Mouse (Mus musculus) thymus, adult 2 months (tissue): ENCODE results near the gene Fhit. TPM values are rescaled to one million over a fixed set of nuclear protein-coding genes. Genes with fewer than 3 reads are reported as not detected.

ENCODE experiments used
- DNase-seq: peaks from one replicate; pipeline ENCODE4 v3.0.0; 2021
- H3K27ac ChIP-seq: fragments of 200-500 bp; 2 replicates; pipeline ENCODE4 v1.5.1; 2012; ENCODE audit warnings: low read length, control low read depth; ENCODE audit not compliant: control insufficient read depth, insufficient read depth
- H3K27me3 ChIP-seq: fragments of 200-500 bp; 2 replicates; pipeline ENCODE4 v1.6.1; 2012; ENCODE audit warnings: mild to moderate bottlenecking, low read length, moderate library complexity, mixed read lengths; ENCODE audit not compliant: control insufficient read depth, insufficient read depth
- H3K36me3 ChIP-seq: fragments of 200-500 bp; 2 replicates; pipeline ENCODE4 v1.6.1; 2012; ENCODE audit warnings: mild to moderate bottlenecking, low read length, moderate library complexity; ENCODE audit not compliant: control insufficient read depth, insufficient read depth
- H3K4me1 ChIP-seq: fragments of 200-500 bp; replicated peaks from 2 replicates; pipeline ENCODE4 v1.6.1; 2012; ENCODE audit warnings: low read length; ENCODE audit not compliant: control insufficient read depth, insufficient read depth
- H3K4me3 ChIP-seq: fragments of 200-500 bp; 2 replicates; pipeline ENCODE4 v1.5.1; 2012; ENCODE audit warnings: mild to moderate bottlenecking, low read length, control low read depth, moderate library complexity; ENCODE audit not compliant: control insufficient read depth, insufficient read depth
- CTCF ChIP-seq: fragments of 200-500 bp; IDR thresholded peaks from 2 replicates; pipeline ENCODE4 v1.5.1; 2012; ENCODE audit warnings: mild to moderate bottlenecking, control low read depth, low read length, moderate library complexity, borderline replicate concordance; ENCODE audit not compliant: control insufficient read depth, poor library complexity, insufficient read depth; ENCODE audit errors: extremely low read depth
- POLR2A ChIP-seq: fragments of 200-500 bp; IDR thresholded peaks from 2 replicates; pipeline ENCODE4 v1.6.1; 2012; ENCODE audit warnings: mild to moderate bottlenecking, low read length, control low read depth, moderate library complexity; ENCODE audit not compliant: control insufficient read depth, poor library complexity, insufficient read depth; ENCODE audit errors: extremely low read depth
- WGBS: fragments of 180-500 bp; shearing (Covaris S2); methylation state at CpG from one replicate; pipeline ENCODE4 v1.1.7; 2018; 5-methylcytosine and 5-hydroxymethylcytosine counted together
- polyA plus RNA-seq: library from polyadenylated mRNA; depleted of rRNA; stranded (reverse); fragments of >200 nt; gene quantifications from 2 replicates; pipeline ENCODE4 v1.2.3, GENCODE M21; 2012

The Fhit gene
- polyA plus RNA-seq, 1 experiment = 5.4 TPM

- no peak for TF ChIP-seq POLR2A
- TF ChIP-seq CTCF = no peak
- no peaks in the 10 kb centered on the region for H3K4me1 ChIP-seq
- H3K27ac ChIP-seq = no peak overlapping the region
- no peak for DNase-seq
- H3K27me3 ChIP-seq = no peaks in the 10 kb centered on the region
- WGBS = 95% methylated on average over 1 of the region's 1 CpGs
- H3K4me3 ChIP-seq = no peak overlapping the region
- no peaks in the 10 kb centered on the region for H3K36me3 ChIP-seq
These were observed 1572.7 kb downstream of the Fhit start for GRCm38 (mm10) chr14:9589121-9589520.

GRCm38 (mm10) chr14:9587900-9588299 lies 1573.9 kb downstream of the Fhit start:
- WGBS = 99% methylated on average over 4 of the region's 4 CpGs
- no peaks in the 10 kb centered on the region for H3K4me1 ChIP-seq
- H3K27me3 ChIP-seq = no peaks in the 10 kb centered on the region
- no peak overlapping the region for H3K27ac ChIP-seq
- no peak for TF ChIP-seq CTCF
- TF ChIP-seq POLR2A = no peak
- no peaks in the 10 kb centered on the region for H3K36me3 ChIP-seq
- no peak overlapping the region for H3K4me3 ChIP-seq
- DNase-seq = no peak

GRCm38 (mm10) chr14:9583227-9584155 lies 1578.3 kb downstream of the Fhit start:
- no peak overlapping the region for H3K27ac ChIP-seq
- DNase-seq = no peak
- H3K4me3 ChIP-seq = no peak overlapping the region
- no peaks in the 10 kb centered on the region for H3K36me3 ChIP-seq
- no peaks in the 10 kb centered on the region for H3K27me3 ChIP-seq
- WGBS = 89% methylated on average over 8 of the region's 8 CpGs
- no peaks in the 10 kb centered on the region for H3K4me1 ChIP-seq
- no peak for TF ChIP-seq CTCF
- no peak for TF ChIP-seq POLR2A

DNA sequence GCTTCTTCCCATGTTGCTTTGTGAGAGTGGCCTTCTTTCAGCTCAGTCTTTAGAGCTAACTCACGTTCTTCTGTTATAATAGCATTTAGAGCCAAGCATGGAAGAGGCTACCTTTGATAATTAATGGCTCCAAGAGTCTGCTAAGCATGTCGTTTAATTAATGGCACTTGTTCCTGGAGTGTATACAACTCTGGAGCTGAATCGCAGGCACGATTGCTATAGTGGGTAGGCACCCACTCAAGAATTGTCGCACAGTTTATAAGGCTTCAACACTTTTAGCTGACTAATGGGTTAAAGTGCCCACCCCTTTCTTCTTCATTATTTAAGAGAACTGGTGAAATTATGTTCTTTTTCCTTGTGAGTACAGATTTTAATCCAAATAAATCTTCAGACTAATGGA lies 1605.5 kb downstream of the Fhit start:
- Histone ChIP-seq H3K27me3 (no peaks in the 10 kb centered on the region), H3K4me3 (no peak overlapping the region), H3K4me1 (no peaks in the 10 kb centered on the region), H3K27ac (no peak overlapping the region), H3K36me3 (no peaks in the 10 kb centered on the region)
- WGBS = 89% methylated on average over 5 of the region's 5 CpGs
- DNase-seq = no peak
- no peak for TF ChIP-seq CTCF
- no peak for TF ChIP-seq POLR2A

DNA sequence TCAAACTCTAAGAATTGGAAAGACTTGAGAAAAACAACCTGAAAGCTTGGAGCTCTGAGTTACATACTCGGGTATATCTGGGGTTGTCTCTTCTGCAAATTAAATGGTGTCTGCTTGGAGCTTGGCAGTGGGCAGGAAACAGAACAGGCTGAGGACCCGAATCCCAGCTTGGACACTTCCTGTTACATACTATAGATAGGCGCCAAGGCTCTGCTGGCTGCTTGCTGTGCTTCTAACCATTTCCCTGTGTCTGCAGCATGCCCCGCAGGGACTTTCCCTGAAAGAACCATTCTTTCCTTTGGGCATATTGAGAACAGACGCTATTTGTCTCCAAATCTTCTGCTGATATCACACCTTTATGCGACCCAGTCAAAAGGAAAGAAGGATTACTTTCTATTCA lies 1606.0 kb downstream of the Fhit start:
- no peak overlapping the region for H3K4me3 ChIP-seq
- 17% methylated on average over 6 of the region's 6 CpGs for WGBS
- no peaks in the 10 kb centered on the region for H3K36me3 ChIP-seq
- TF ChIP-seq POLR2A (no peak), CTCF (no peak)
- no peak overlapping the region for H3K27ac ChIP-seq
- H3K4me1 ChIP-seq = no peaks in the 10 kb centered on the region
- no peaks in the 10 kb centered on the region for H3K27me3 ChIP-seq
- no peak for DNase-seq

GRCm38 (mm10) chr14:9552149-9552548 lies 1609.7 kb downstream of the Fhit start:
- Histone ChIP-seq H3K4me3 (no peak overlapping the region), H3K27me3 (no peaks in the 10 kb centered on the region), H3K36me3 (no peaks in the 10 kb centered on the region), H3K27ac (no peak overlapping the region), H3K4me1 (no peaks in the 10 kb centered on the region)
- TF ChIP-seq POLR2A = no peak
- TF ChIP-seq CTCF = no peak
- DNase-seq = no peak

- DNase-seq = no peak
- no peaks in the 10 kb centered on the region for H3K36me3 ChIP-seq
- H3K4me3 ChIP-seq = no peak overlapping the region
- no peaks in the 10 kb centered on the region for H3K27me3 ChIP-seq
- H3K4me1 ChIP-seq = no peaks in the 10 kb centered on the region
- no peak for TF ChIP-seq CTCF
- TF ChIP-seq POLR2A = no peak
- no peak overlapping the region for H3K27ac ChIP-seq
- WGBS = 60% methylated on average over 1 of the region's 1 CpGs
These were observed 1613.9 kb downstream of the Fhit start for GRCm38 (mm10) chr14:9547952-9548351.
